Mouse (Mus musculus) forebrain, embryonic 13.5 days (tissue): ENCODE results near the gene Trim25. TPM values are rescaled to one million over a fixed set of nuclear protein-coding genes. Genes with fewer than 3 reads are reported as not detected.
A peak's percentile ranks its signal among the peaks of the same experiment; 100 is the strongest.

ENCODE experiments used
- ATAC-seq: fragments of 200-750 bp; cut with Nextera tagmentation; 2 replicates; pipeline ENCODE4 v1.8.0; 2017
- H3K27ac ChIP-seq: fragments of 300-500 bp; sonication (generic); 2 replicates; pipeline ENCODE4 v1.5.1; 2015; ENCODE audit warnings: inconsistent platforms, mild to moderate bottlenecking, moderate library complexity
- H3K27me3 ChIP-seq: fragments of 300-500 bp; sonication (generic); 2 replicates; pipeline ENCODE4 v1.6.1; 2015; ENCODE audit warnings: mild to moderate bottlenecking, inconsistent platforms
- H3K36me3 ChIP-seq: fragments of 300-500 bp; sonication (generic); 2 replicates; pipeline ENCODE4 v1.6.1; 2015; ENCODE audit warnings: mild to moderate bottlenecking, inconsistent platforms; ENCODE audit not compliant: poor library complexity, severe bottlenecking
- H3K4me1 ChIP-seq: fragments of 300-500 bp; sonication (generic); 2 replicates; pipeline ENCODE4 v1.6.1; 2015; ENCODE audit warnings: inconsistent platforms
- H3K4me2 ChIP-seq: fragments of 300-500 bp; sonication (generic); 2 replicates; pipeline ENCODE4 v1.6.1; 2015; ENCODE audit warnings: inconsistent platforms, mild to moderate bottlenecking, moderate library complexity
- H3K4me3 ChIP-seq: fragments of 300-500 bp; sonication (generic); 2 replicates; pipeline ENCODE4 v1.5.1; 2015; ENCODE audit warnings: mild to moderate bottlenecking, inconsistent platforms
- H3K9ac ChIP-seq: fragments of 300-500 bp; sonication (generic); 2 replicates; pipeline ENCODE4 v1.6.1; 2015; ENCODE audit warnings: mild to moderate bottlenecking, inconsistent platforms
- H3K9me3 ChIP-seq: fragments of 300-500 bp; sonication (generic); replicated peaks from 2 replicates; pipeline ENCODE4 v1.6.1; 2016; ENCODE audit warnings: inconsistent platforms
- WGBS: fragments of 180-500 bp; shearing (Covaris S2); methylation state at CpG from one replicate; pipeline ENCODE4 v1.1.7; 2015; 5-methylcytosine and 5-hydroxymethylcytosine counted together
- polyA plus RNA-seq: library from polyadenylated mRNA; unstranded; fragments of >200 nt; fragmentation: Nextera tagmentation; extraction: Ambion mirVana; gene quantifications from 2 replicates; pipeline ENCODE4 v1.2.1, GENCODE M21; 2015

Gene Trim25
- polyA plus RNA-seq, 1 experiment from 2014 or later, result 2.4 TPM

DNA sequence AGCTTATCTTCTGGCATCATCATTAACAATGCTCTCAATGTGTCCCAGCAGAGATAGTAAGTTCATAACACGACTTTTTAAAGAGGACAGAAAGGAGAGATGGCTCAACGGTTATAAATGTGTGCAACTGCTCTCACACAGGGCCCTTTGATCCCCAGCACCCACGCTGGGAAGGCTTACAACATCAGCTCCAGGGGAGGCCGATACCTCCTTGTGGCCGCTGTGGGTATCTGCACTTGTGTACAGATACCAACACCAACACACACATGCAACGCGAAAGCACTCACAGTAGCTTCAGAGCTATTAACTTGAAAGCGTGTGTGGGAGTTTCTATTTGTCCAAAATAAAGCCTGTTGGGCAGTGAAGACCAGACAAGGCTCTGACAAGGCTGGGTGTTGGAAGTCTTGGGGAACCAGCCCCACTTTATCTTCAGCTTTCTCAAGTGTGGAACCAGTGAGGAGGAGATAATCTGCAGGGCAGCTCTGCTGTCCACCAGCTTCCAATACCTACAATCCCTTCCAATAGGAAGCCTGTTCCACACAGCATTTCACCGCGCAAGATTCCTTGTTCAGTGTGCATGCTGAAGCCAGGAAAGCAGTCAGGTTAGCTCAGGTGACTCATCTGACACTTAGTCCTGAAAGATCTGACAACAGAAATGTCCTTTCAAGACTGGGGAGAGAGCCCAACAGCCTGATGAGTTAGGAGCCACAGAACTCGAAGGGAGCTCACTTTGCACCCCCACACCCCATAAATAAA, 59.5 kb downstream of the Trim25 start:
- Histone ChIP-seq H3K4me2 (peak overlapping the region; percentile 96), H3K9ac (peak overlapping the region; percentile 90), H3K36me3 (peaks cover 19% of the 10 kb centered on the region), H3K9me3 (no peaks in the 10 kb centered on the region), H3K27ac (no peak overlapping the region), H3K27me3 (no peaks in the 10 kb centered on the region), H3K4me3 (peak overlapping the region; percentile 96), H3K4me1 (peaks cover 32% of the 10 kb centered on the region)
- no peak for ATAC-seq
- WGBS, result 81% methylated on average over 11 of the region's 11 CpGs

DNA sequence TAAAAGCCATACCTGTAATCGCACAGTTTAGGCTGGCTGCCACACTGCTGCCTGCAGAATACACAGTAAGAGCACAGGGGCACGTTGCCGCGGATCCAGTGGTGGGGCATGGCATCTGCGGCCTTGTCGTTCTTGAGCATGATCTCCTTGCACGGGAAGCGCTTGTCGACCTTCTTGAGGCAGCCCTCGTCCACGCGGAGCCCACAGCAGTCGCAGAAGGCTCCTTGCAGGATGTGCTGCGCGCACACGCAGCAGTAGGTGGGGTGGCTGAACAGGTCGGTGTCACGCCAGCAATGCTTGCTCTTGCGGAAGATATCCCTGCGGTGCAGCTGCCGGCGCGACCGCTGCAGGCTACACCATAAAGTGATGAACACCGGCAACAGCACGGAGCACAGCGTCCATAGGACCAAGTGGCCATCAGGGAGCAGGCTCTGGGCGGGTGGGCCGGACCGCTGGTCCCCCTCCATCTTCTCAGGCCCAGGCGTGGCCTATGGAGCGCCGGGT, 60.8 kb downstream of the Trim25 start:
- WGBS, result under 1% methylated on average over 30 of the region's 33 CpGs
- H3K4me3 ChIP-seq, result peak overlapping the region; percentile 96
- H3K9me3 ChIP-seq, result no peaks in the 10 kb centered on the region
- H3K27ac ChIP-seq, result peak overlapping the region; percentile 80
- H3K4me2 ChIP-seq, result peak overlapping the region; percentile 96
- peaks cover 32% of the 10 kb centered on the region for H3K4me1 ChIP-seq
- H3K36me3 ChIP-seq, result peaks cover 8% of the 10 kb centered on the region; the same call in 1 of the 2 replicates
- no peaks in the 10 kb centered on the region for H3K27me3 ChIP-seq
- peak; percentile 80 for ATAC-seq
- H3K9ac ChIP-seq, result peak overlapping the region; percentile 90

DNA sequence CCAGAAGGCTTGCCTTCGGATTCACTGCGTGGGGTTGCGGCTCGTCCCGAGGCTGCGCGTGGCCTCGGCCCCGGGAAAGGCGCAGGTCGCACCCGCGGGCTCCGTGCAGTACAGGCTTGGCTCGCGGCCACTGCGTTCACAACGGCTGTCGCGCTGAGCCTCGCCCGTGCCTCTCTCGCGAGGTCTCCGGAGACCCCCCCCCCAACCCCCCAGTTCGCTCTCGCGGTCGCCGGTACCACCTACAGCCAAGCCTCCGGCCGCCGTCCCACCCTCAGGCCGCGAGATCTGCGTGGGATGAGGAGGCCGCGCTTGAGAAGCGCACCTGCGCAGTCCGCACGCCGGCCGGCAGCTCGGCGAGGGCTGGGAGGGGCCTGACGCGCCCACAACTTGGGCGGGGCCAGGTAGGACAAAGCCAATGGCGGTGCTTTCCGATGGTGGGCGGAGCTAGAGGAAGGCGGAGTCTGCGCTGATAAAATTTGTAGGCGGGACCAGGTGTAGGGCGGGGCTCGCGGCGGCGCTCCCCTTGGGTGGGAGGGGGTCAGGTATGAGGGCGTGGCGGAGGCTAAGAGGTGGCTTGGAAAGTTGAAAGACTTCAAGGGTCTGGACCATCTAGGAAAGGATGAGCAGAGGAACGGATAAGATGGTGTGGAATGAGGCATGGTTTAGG, 61.4 kb downstream of the Trim25 start:
- peak overlapping the region; percentile 90 for H3K9ac ChIP-seq
- H3K27me3 ChIP-seq, result no peaks in the 10 kb centered on the region
- H3K9me3 ChIP-seq, result no peaks in the 10 kb centered on the region
- H3K4me3 ChIP-seq, result peak overlapping the region; percentile 96
- H3K4me2 ChIP-seq, result peak overlapping the region; percentile 96
- peaks cover 4% of the 10 kb centered on the region; the same call in 1 of the 2 replicates for H3K36me3 ChIP-seq
- H3K4me1 ChIP-seq, result peaks cover 32% of the 10 kb centered on the region
- ATAC-seq, result peak; percentile 95
- peak overlapping the region; percentile 80 for H3K27ac ChIP-seq
- under 1% methylated on average over 63 of the region's 63 CpGs for WGBS

DNA sequence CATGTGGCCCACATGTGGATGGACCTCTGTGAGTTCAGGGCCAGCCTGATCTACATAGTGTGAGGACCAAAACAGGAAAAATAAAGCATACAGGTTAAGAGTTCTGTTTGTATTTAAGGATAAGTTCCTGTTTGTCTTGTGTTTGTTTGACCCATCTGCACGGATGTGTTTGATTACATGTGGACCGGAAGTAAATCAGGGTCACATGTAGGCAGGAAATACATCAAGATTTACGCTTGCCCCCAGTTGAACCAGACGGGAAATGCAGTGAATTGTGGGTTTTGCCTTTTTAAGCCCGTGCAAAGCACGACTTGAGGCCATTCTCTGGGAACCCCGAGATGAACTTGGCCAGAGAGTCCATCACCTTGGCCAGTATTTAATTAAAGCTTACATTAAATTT, 62.2 kb downstream of the Trim25 start:
- no peaks in the 10 kb centered on the region for H3K27me3 ChIP-seq
- no peak overlapping the region for H3K27ac ChIP-seq
- H3K9me3 ChIP-seq, result no peaks in the 10 kb centered on the region
- H3K4me1 ChIP-seq, result peaks cover 27% of the 10 kb centered on the region
- no peak overlapping the region for H3K4me2 ChIP-seq
- no peaks in the 10 kb centered on the region for H3K36me3 ChIP-seq
- WGBS, result 88% methylated on average over 7 of the region's 7 CpGs
- H3K9ac ChIP-seq, result no peak overlapping the region
- H3K4me3 ChIP-seq, result no peak overlapping the region
- ATAC-seq, result no peak; the same call in 1 of the 2 replicates

DNA sequence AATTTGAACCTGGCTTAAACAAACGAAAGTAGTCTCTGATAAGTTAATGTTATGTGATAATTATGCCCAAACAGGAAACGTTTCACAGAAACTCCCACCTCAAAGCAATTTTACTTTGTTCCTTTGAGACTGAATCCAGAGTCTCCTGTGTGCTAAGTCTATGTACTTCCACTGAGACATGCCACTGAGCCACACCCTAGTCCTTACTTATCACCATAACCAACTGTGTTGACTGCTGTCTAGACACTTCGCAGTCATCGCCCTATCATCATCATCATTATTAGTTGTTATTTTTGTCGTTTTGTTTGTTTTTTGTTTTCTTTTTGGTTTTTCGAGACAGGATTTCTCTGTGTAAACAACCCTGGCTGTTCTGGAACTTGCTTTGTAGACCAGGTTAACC, 65.1 kb downstream of the Trim25 start:
- Histone ChIP-seq H3K36me3 (no peaks in the 10 kb centered on the region), H3K27ac (no peak overlapping the region), H3K9me3 (no peaks in the 10 kb centered on the region), H3K4me3 (no peak overlapping the region), H3K4me2 (no peak overlapping the region), H3K27me3 (no peaks in the 10 kb centered on the region), H3K4me1 (peaks cover 6% of the 10 kb centered on the region), H3K9ac (no peak overlapping the region)
- ATAC-seq, result no peak
- 81% methylated on average over 6 of the region's 6 CpGs for WGBS

DNA sequence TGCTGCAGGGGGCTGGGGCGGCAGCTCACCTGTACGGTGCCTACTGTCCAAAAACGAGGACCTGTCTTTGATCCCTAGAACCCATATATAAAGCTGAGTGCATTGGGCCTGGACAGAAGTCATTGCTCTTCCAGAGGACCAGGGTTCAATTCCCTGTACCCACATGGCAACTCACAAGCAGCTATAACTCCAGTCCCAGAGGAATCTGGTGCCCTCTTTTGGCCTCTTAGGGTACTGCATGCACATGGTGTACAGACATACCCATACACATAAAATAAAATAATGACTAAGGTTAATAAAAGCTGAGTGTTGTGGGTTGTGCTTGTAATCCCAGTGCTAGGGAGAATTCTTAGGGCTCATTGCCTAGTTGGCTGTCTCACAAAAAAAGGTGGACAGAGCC, 66.1 kb downstream of the Trim25 start:
- Histone ChIP-seq H3K9me3 (no peaks in the 10 kb centered on the region), H3K36me3 (no peaks in the 10 kb centered on the region), H3K9ac (no peak overlapping the region), H3K4me1 (no peaks in the 10 kb centered on the region), H3K4me3 (no peak overlapping the region), H3K27me3 (no peaks in the 10 kb centered on the region), H3K27ac (no peak overlapping the region), H3K4me2 (no peak overlapping the region)
- 94% methylated on average over 3 of the region's 3 CpGs for WGBS
- ATAC-seq, result no peak

DNA sequence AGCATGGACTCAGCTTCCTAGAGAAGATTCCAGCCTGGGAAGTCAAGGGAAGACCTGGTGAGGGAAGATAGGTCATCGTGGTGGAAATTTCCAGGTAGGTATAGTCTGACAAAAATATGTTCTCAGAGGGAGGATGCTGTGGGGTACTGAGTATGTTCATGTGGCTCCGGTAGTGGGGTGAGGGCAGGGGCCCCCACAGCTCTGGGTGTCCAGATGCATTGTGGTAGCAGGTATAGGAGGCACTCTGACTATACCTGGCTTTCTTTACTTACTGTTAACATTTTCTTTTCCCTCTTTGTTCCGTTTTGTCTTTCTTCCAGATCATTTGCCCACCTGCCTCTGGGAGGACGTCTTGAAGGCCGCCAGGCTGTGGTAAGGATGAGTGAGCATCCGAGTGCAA, 67.0 kb downstream of the Trim25 start:
- Histone ChIP-seq H3K4me3 (no peak overlapping the region), H3K4me1 (no peaks in the 10 kb centered on the region), H3K4me2 (no peak overlapping the region), H3K27ac (no peak overlapping the region), H3K9ac (no peak overlapping the region), H3K36me3 (no peaks in the 10 kb centered on the region), H3K9me3 (no peaks in the 10 kb centered on the region), H3K27me3 (no peaks in the 10 kb centered on the region)
- 79% methylated on average over 6 of the region's 6 CpGs for WGBS
- ATAC-seq, result no peak

DNA sequence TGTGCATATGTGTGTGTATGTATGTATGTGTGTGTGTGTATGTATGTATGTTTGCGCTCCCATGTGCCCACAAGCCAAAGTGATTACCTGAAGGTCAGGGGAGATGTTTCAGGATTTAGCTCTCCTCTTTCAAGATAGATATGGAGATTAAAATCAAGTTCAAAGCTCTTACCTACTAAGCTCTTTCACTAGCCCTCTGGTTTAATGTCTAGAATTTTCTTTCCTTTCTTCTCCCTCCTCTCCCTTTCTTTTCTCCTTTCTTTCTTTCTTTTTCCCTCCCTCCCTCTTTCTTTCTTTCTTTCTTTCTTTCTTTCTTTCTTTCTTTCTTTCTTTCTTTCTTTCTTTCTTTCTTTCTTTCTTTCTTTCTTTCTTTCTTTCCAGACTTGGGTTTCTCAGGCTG, 67.6 kb downstream of the Trim25 start, which contains the start of gene Dgke:
TSS of gene Dgke (minus strand) at position 101 of the 400 bp plus-strand sequence.
- 92% methylated on average over 1 of the region's 1 CpGs for WGBS
- no peak within 1 kb of the TSS for H3K4me3 ChIP-seq
- H3K4me2 ChIP-seq, result no peak within 1 kb of the TSS
- H3K27me3 ChIP-seq, result no peaks in the 10 kb centered on the region
- H3K27ac ChIP-seq, result no peak within 1 kb of the TSS
- H3K4me1 ChIP-seq, result no peaks in the 10 kb centered on the region
- H3K36me3 ChIP-seq, result no peaks in the 10 kb centered on the region
- no peak for ATAC-seq
- no peaks in the 10 kb centered on the region for H3K9me3 ChIP-seq
- H3K9ac ChIP-seq, result no peak within 1 kb of the TSS

DNA sequence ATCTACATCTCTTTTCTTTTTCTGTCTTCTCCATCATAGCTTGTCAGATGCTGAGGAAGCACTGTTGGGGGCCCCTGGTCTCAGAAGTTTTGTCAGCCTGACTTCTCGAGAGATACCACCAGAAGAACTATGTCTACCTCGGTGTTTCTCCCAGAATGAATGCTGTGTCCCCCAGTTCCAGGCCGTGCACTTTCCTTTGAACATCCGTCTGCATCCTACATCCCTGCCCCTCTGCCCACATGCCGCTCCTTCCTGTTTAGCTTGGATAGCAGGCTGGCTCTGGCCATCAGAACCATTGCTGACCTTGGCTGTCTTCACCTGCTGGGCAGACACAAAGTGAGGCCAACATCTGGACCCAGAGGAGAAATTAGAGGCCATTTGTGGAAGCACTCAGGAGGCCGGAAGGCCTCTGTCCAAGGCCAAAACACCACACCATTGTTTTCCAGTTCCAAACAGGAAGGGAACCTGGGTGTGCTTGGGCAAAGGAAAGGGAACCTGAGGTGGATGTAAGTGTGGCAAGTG, 68.2 kb downstream of the Trim25 start:
- no peaks in the 10 kb centered on the region for H3K27me3 ChIP-seq
- no peaks in the 10 kb centered on the region for H3K36me3 ChIP-seq
- H3K9me3 ChIP-seq, result no peaks in the 10 kb centered on the region
- H3K27ac ChIP-seq, result no peak overlapping the region
- WGBS, result 78% methylated on average over 6 of the region's 6 CpGs
- no peak overlapping the region for H3K9ac ChIP-seq
- no peaks in the 10 kb centered on the region for H3K4me1 ChIP-seq
- no peak overlapping the region for H3K4me3 ChIP-seq
- no peak for ATAC-seq
- H3K4me2 ChIP-seq, result no peak overlapping the region

DNA sequence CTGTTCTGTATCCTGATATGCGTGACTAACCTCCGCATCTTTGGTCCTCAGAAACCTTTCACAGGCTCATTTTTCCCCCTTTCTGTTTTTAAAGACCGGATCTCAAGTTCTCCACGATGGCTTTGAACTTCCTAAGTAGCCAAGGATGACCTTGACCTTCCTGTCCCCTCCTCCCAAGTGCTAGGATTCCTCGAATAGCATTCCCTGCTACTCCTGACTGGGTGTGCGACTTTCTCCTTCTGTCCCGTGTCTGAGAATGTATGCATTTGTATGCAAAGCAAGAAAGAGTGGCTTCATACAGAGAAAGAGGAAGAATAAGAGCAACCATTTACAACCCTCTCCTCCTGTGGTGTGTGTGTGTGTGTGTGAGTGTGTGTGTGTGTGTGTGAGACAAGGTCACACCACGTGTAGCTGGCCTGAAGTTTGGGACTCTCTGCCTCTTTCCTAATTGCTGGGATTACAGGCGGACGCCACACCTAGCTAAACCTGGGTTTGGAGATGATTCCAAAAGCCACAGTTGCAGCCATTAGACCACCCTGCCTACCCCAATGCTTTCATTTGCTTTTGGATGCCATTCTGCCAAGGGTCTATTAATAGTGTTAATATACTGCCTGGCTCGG, 68.8 kb downstream of the Trim25 start:
- no peak for ATAC-seq

DNA sequence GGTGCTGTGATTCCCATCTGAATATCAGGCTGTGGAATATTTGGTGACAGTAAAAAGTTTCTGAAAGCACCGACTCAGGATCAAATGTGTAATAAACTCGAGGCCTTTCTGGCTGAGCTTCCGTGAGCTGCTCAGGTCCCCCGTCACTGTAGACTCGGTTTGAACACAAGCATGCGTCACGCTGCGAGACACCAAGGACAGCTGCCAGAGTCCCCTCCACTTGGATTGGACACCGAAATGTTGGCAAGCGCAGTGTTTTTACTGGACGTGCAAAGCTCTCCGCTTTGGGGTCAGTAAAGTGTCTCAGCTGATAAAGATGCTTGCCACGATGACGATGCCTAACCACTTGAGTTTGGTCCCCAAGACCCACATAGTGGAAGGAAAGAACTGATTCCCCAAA, 69.5 kb downstream of the Trim25 start:
- no peaks in the 10 kb centered on the region for H3K27me3 ChIP-seq
- no peaks in the 10 kb centered on the region for H3K9me3 ChIP-seq
- no peak overlapping the region for H3K27ac ChIP-seq
- ATAC-seq, result no peak
- H3K4me3 ChIP-seq, result no peak overlapping the region
- 94% methylated on average over 14 of the region's 14 CpGs for WGBS
- H3K4me1 ChIP-seq, result no peaks in the 10 kb centered on the region
- no peaks in the 10 kb centered on the region for H3K36me3 ChIP-seq
- no peak overlapping the region for H3K9ac ChIP-seq
- no peak overlapping the region for H3K4me2 ChIP-seq

More for the DNA sequence above, 68.8 kb downstream of the Trim25 start:
- Histone ChIP-seq H3K4me2 (no peak overlapping the region), H3K9me3 (no peaks in the 10 kb centered on the region), H3K36me3 (no peaks in the 10 kb centered on the region), H3K9ac (no peak overlapping the region), H3K27me3 (no peaks in the 10 kb centered on the region), H3K27ac (no peak overlapping the region), H3K4me1 (no peaks in the 10 kb centered on the region), H3K4me3 (no peak overlapping the region)
- 80% methylated on average over 11 of the region's 11 CpGs for WGBS

DNA sequence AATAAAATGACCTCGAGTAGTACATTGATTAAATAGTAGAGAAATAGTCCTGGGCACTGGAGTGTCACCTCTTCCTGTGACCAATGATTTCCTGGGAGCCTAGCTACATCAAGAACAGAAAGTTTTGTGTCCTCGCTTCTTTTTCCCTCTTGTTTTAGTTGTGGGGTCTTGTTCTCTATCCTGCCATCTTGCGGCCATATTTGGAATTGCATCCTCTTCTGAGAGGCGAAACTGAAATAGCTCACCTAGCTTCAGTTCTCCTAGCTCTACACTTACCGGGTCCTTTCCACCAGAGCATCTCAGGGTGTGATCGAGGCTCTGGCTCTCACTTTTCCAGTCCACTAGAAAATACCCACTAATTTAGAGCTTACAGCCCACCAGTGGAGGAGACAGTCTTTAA, 70.1 kb downstream of the Trim25 start:
- WGBS, result 27% methylated on average over 6 of the region's 6 CpGs
- Histone ChIP-seq H3K4me1 (no peaks in the 10 kb centered on the region), H3K4me3 (no peak overlapping the region), H3K4me2 (no peak overlapping the region), H3K9me3 (no peaks in the 10 kb centered on the region), H3K27me3 (no peaks in the 10 kb centered on the region), H3K36me3 (no peaks in the 10 kb centered on the region), H3K27ac (no peak overlapping the region), H3K9ac (no peak overlapping the region)
- no peak for ATAC-seq
